Mouse (Mus musculus): ENCODE measurements around the gene Dtx3. TPM values are rescaled to one million over a fixed set of nuclear protein-coding genes. Genes with fewer than 3 reads are reported as not detected.

The Dtx3 gene
- 2.9 TPM for polyA plus RNA-seq (2014; fragmentation: Illumina TruSeq; extraction: RNeasy Lipid Tissue Mini Kit (QIAGEN cat#74804))

GRCm38 (mm10) chr10:127195328-127196129 is at the start of gene Dtx3:
TSS of gene Dtx3 (minus strand) at chr10:127195728.

GRCm38 (mm10) chr10:127211414-127211854 is 15.9 kb upstream of the Dtx3 start, which contains the start of gene Pip4k2c:
TSS of gene Pip4k2c (minus strand) at chr10:127211585.

GRCm38 (mm10) chr10:127189651-127190381 is 5.7 kb downstream of the Dtx3 start, which contains the start of gene Arhgef25:
TSS of gene Arhgef25 (minus strand) at chr10:127190083.

DNA sequence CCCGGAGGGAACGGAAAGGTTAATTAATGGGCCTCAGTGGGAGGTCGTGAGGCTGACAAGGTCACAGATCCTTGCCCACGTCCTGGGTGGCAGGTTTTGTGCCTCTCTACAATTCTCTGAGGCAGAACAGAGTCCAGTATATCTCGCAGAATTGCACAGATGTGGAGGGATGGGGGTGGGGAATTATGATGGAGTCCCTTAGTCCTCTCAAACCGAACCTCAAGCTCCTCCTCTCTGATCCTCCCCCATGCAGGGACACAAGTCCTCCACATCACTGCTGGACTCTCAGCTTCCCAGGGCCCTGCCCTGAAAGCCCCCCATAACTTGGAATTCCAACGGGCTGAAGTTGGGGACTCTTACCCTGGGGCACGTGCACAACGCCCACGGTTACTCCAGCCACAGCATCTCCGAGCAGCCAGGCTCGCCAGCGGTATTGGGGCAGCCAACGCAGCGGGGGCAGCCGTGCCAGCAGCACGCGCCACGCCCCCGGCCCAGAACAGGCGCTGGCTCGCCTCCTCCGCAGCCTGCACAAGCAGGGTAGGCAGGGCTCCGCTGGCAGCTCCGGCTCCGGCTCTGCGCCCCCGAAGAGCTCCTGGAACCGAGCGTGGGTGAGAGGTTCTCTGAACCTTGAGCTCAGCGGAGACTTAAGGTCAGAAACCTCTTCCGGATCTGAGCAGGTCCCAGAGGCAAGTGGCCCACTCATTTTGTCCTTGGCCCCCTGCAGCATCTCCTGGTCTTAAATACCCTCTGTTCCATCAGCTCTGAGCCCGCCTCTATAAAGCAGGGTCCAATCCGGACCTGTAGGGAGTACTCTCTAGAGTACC is 15.4 kb downstream of the Dtx3 start, which contains the start of gene Slc26a10:
Gene Slc26a10, minus strand, starts transcription at position 775 of the 824 bp plus-strand sequence.

GRCm38 (mm10) chr10:127164631-127165353 is 30.7 kb downstream of the Dtx3 start, which contains the start of gene B4galnt1:
TSS of gene B4galnt1 (plus strand) at chr10:127165225.

Other genes with a start within 250 kb of the Dtx3 start
- 49.7 TPM for gene Ctdsp2, start 217.0 kb downstream of the Dtx3 start, polyA plus RNA-seq (2014; fragmentation: Illumina TruSeq; extraction: RNeasy Lipid Tissue Mini Kit (QIAGEN cat#74804))
- not detected for gene Avil, start 195.0 kb downstream of the Dtx3 start, polyA plus RNA-seq (2014; fragmentation: Illumina TruSeq; extraction: RNeasy Lipid Tissue Mini Kit (QIAGEN cat#74804))
- gene Tsfm, start 164.9 kb downstream of the Dtx3 start, polyA plus RNA-seq (2014; fragmentation: Illumina TruSeq; extraction: RNeasy Lipid Tissue Mini Kit (QIAGEN cat#74804)): 6.6 TPM
- 4.7 TPM for gene Mettl1, start 154.3 kb downstream of the Dtx3 start, polyA plus RNA-seq (2014; fragmentation: Illumina TruSeq; extraction: RNeasy Lipid Tissue Mini Kit (QIAGEN cat#74804))
- 0.26 TPM for gene Eef1akmt3, start 154.2 kb downstream of the Dtx3 start, polyA plus RNA-seq (2014; fragmentation: Illumina TruSeq; extraction: RNeasy Lipid Tissue Mini Kit (QIAGEN cat#74804))
- not detected for gene Cyp27b1, start 147.5 kb downstream of the Dtx3 start, polyA plus RNA-seq (2014; fragmentation: Illumina TruSeq; extraction: RNeasy Lipid Tissue Mini Kit (QIAGEN cat#74804))
- gene March9, start 135.5 kb downstream of the Dtx3 start, polyA plus RNA-seq (2014; fragmentation: Illumina TruSeq; extraction: RNeasy Lipid Tissue Mini Kit (QIAGEN cat#74804)): 3.0 TPM
- gene Cdk4, start 132.2 kb downstream of the Dtx3 start, polyA plus RNA-seq (2014; fragmentation: Illumina TruSeq; extraction: RNeasy Lipid Tissue Mini Kit (QIAGEN cat#74804)): 50.1 TPM
- gene Tspan31, start 125.5 kb downstream of the Dtx3 start, polyA plus RNA-seq (2014; fragmentation: Illumina TruSeq; extraction: RNeasy Lipid Tissue Mini Kit (QIAGEN cat#74804)): 60.6 TPM
- 0.23 TPM for gene Agap2, start 120.4 kb downstream of the Dtx3 start, polyA plus RNA-seq (2014; fragmentation: Illumina TruSeq; extraction: RNeasy Lipid Tissue Mini Kit (QIAGEN cat#74804))
- gene Os9, start 74.6 kb downstream of the Dtx3 start, polyA plus RNA-seq (2014; fragmentation: Illumina TruSeq; extraction: RNeasy Lipid Tissue Mini Kit (QIAGEN cat#74804)): 8.6 TPM
- 0.31 TPM for gene B4galnt1, start 30.5 kb downstream of the Dtx3 start, polyA plus RNA-seq (2014; fragmentation: Illumina TruSeq; extraction: RNeasy Lipid Tissue Mini Kit (QIAGEN cat#74804))
- gene Slc26a10, start 15.1 kb downstream of the Dtx3 start, polyA plus RNA-seq (2014; fragmentation: Illumina TruSeq; extraction: RNeasy Lipid Tissue Mini Kit (QIAGEN cat#74804)): not detected
- gene Arhgef25, start 5.6 kb downstream of the Dtx3 start, polyA plus RNA-seq (2014; fragmentation: Illumina TruSeq; extraction: RNeasy Lipid Tissue Mini Kit (QIAGEN cat#74804)): 18.3 TPM
- gene Pip4k2c, start 15.9 kb upstream of the Dtx3 start, polyA plus RNA-seq (2014; fragmentation: Illumina TruSeq; extraction: RNeasy Lipid Tissue Mini Kit (QIAGEN cat#74804)): 11.7 TPM
- 0.26 TPM for gene Kif5a, start 67.6 kb upstream of the Dtx3 start, polyA plus RNA-seq (2014; fragmentation: Illumina TruSeq; extraction: RNeasy Lipid Tissue Mini Kit (QIAGEN cat#74804))
- gene Dctn2, start 70.6 kb upstream of the Dtx3 start, polyA plus RNA-seq (2014; fragmentation: Illumina TruSeq; extraction: RNeasy Lipid Tissue Mini Kit (QIAGEN cat#74804)): 16.8 TPM
- 3.0 TPM for gene Mbd6, start 93.3 kb upstream of the Dtx3 start, polyA plus RNA-seq (2014; fragmentation: Illumina TruSeq; extraction: RNeasy Lipid Tissue Mini Kit (QIAGEN cat#74804))
- 11.4 TPM for gene Mars, start 116.1 kb upstream of the Dtx3 start, polyA plus RNA-seq (2014; fragmentation: Illumina TruSeq; extraction: RNeasy Lipid Tissue Mini Kit (QIAGEN cat#74804))
- 0.20 TPM for gene Arhgap9, start 126.2 kb upstream of the Dtx3 start, polyA plus RNA-seq (2014; fragmentation: Illumina TruSeq; extraction: RNeasy Lipid Tissue Mini Kit (QIAGEN cat#74804))
- gene Gli1, start 146.2 kb upstream of the Dtx3 start, polyA plus RNA-seq (2014; fragmentation: Illumina TruSeq; extraction: RNeasy Lipid Tissue Mini Kit (QIAGEN cat#74804)): 0.48 TPM
- not detected for gene Inhbe, start 158.7 kb upstream of the Dtx3 start, polyA plus RNA-seq (2014; fragmentation: Illumina TruSeq; extraction: RNeasy Lipid Tissue Mini Kit (QIAGEN cat#74804))
- not detected for gene Inhbc, start 174.7 kb upstream of the Dtx3 start, polyA plus RNA-seq (2014; fragmentation: Illumina TruSeq; extraction: RNeasy Lipid Tissue Mini Kit (QIAGEN cat#74804))
- gene R3hdm2, start 184.6 kb upstream of the Dtx3 start, polyA plus RNA-seq (2014; fragmentation: Illumina TruSeq; extraction: RNeasy Lipid Tissue Mini Kit (QIAGEN cat#74804)): 379 TPM